Mouse (Mus musculus) adrenal gland, adult 18-20 months (tissue): ENCODE measurements around the gene Tsnax. TPM values are rescaled to one million over a fixed set of nuclear protein-coding genes. Genes with fewer than 3 reads are reported as not detected.
A peak's percentile ranks its signal among the peaks of the same experiment; 100 is the strongest.

Experiments
- DNase-seq, 2 experiments: peaks; one replicate each; pipeline ENCODE4 v3.0.0; 2021 to 2022; ENCODE audit warnings: low spot score in 2 of 2
- microRNA-seq, 2 experiments: library from miRNA; unstranded; fragments of <30 nt; microRNA quantifications; one replicate each; pipeline ENCODE4 v1.2.0; 2021; ENCODE audit warnings: borderline number of aligned reads in 2 of 2
- total RNA-seq, 2 experiments: library from RNA; stranded (reverse); gene quantifications; 1 replicate in 1 of 2; 2 replicates in 1 of 2; pipeline ENCODE4 v1.2.3; 2021

The Tsnax gene
- total RNA-seq, 2 experiments from 2014 or later, result 68.4 to 87.7 TPM

- DNase-seq, result peak in 1 of 2 experiments; percentile 50
Observed at GRCm38 (mm10) chr8:125078771-125079384, 66.1 kb downstream of the Tsnax start.

- no peak for DNase-seq
Observed at GRCm38 (mm10) chr8:125080388-125081344, 67.9 kb downstream of the Tsnax start.

GRCm38 (mm10) chr8:125083746-125084145 is 70.9 kb downstream of the Tsnax start:
- peak; percentile 57 to 60 for DNase-seq

Small RNA genes lying within 50 kb of the gene (microRNA-seq; reads per million reads assigned to microRNA genes)
- 0 reads per million in 2 experiments for gene Gm22197

Other genes with a start within 250 kb of the Tsnax start
- 1 to 10 TPM; 1.1 to 2.2 TPM for gene Trim67, start 219.9 kb upstream of the Tsnax start, total RNA-seq
- gene Gnpat, start 150.0 kb upstream of the Tsnax start, total RNA-seq, result 100 to 1,000 TPM in 1 of 2 experiments, 10 to 100 TPM in 1; 94.9 to 110 TPM
- 10 to 100 TPM; 22.8 to 28.4 TPM for gene 2810004N23Rik, start 149.9 kb upstream of the Tsnax start, total RNA-seq
- 10 to 100 TPM; 23.1 to 25.2 TPM for gene Exoc8, start 115.3 kb upstream of the Tsnax start, total RNA-seq
- 10 to 100 TPM; 18.9 to 19.3 TPM for gene Sprtn, start 115.1 kb upstream of the Tsnax start, total RNA-seq
- gene Egln1, start 63.7 kb upstream of the Tsnax start, total RNA-seq, result 10 to 100 TPM; 70.9 to 90.0 TPM
- 1 to 10 TPM; 1.3 to 2.3 TPM for gene Disc1, start 41.2 kb downstream of the Tsnax start, total RNA-seq